Mouse (Mus musculus) heart, embryonic 10.5 days (tissue): ENCODE results near the gene Pstpip1. TPM values are rescaled to one million over a fixed set of nuclear protein-coding genes. Genes with fewer than 3 reads are reported as not detected.

Experiments used
- DNase-seq: peaks from one replicate; pipeline ENCODE4 v3.0.0-alpha.2; 2017; ENCODE audit warnings: low spot score
- H3K27ac ChIP-seq: fragments of 300-500 bp; sonication (generic); 2 replicates; pipeline ENCODE4 v1.5.1; 2016; ENCODE audit warnings: mild to moderate bottlenecking
- H3K27me3 ChIP-seq: fragments of 300-500 bp; sonication (generic); 2 replicates; pipeline ENCODE4 v1.6.1; 2016; ENCODE audit warnings: mild to moderate bottlenecking; ENCODE audit not compliant: poor library complexity, insufficient read depth, severe bottlenecking
- H3K36me3 ChIP-seq: fragments of 300-500 bp; sonication (generic); 2 replicates; pipeline ENCODE4 v1.6.1; 2016; ENCODE audit warnings: mild to moderate bottlenecking, moderate library complexity
- H3K4me1 ChIP-seq: fragments of 300-500 bp; sonication (generic); 2 replicates; pipeline ENCODE4 v1.6.1; 2016; ENCODE audit warnings: mild to moderate bottlenecking
- H3K4me3 ChIP-seq: fragments of 300-500 bp; sonication (generic); 2 replicates; pipeline ENCODE4 v1.5.1; 2016; ENCODE audit warnings: mild to moderate bottlenecking, moderate library complexity
- H3K9me3 ChIP-seq: fragments of 300-500 bp; sonication (generic); 2 replicates; pipeline ENCODE4 v1.6.1; 2016; ENCODE audit warnings: mild to moderate bottlenecking, moderate library complexity
- WGBS: fragments of 180-500 bp; shearing (Covaris S2); methylation state at CpG from one replicate; pipeline ENCODE4 v1.1.7; 2016; 5-methylcytosine and 5-hydroxymethylcytosine counted together
- polyA plus RNA-seq: library from polyadenylated mRNA; unstranded; fragments of >200 nt; fragmentation: Nextera tagmentation; extraction: Ambion mirVana; gene quantifications from 2 replicates; pipeline ENCODE4 v1.2.1, GENCODE M21; 2016

Gene Pstpip1
- polyA plus RNA-seq, 1 experiment from 2014 or later: 1.2 TPM

GRCm38 (mm10) chr9:56166161-56166560 lies 76.4 kb downstream of the Pstpip1 start:
- Histone ChIP-seq H3K4me3 (no peak overlapping the region), H3K27me3 (no peaks in the 10 kb centered on the region; the same call in 1 of the 2 replicates), H3K27ac (no peak overlapping the region), H3K36me3 (no peaks in the 10 kb centered on the region), H3K4me1 (peaks cover 9% of the 10 kb centered on the region), H3K9me3 (no peaks in the 10 kb centered on the region)
- WGBS: 54% methylated on average over 5 of the region's 5 CpGs
- no peak for DNase-seq

- Histone ChIP-seq H3K27ac (no peak overlapping the region), H3K9me3 (no peaks in the 10 kb centered on the region), H3K4me1 (no peaks in the 10 kb centered on the region), H3K27me3 (no peaks in the 10 kb centered on the region; the same call in 1 of the 2 replicates), H3K36me3 (no peaks in the 10 kb centered on the region), H3K4me3 (no peak overlapping the region)
- 77% methylated on average over 6 of the region's 6 CpGs for WGBS
- DNase-seq: no peak
These were observed 77.9 kb downstream of the Pstpip1 start for GRCm38 (mm10) chr9:56167690-56168089.

GRCm38 (mm10) chr9:56175316-56175715 lies 85.6 kb downstream of the Pstpip1 start:
- Histone ChIP-seq H3K9me3 (no peaks in the 10 kb centered on the region), H3K4me3 (no peak overlapping the region), H3K4me1 (peaks cover 4% of the 10 kb centered on the region; the same call in 1 of the 2 replicates), H3K27me3 (no peaks in the 10 kb centered on the region), H3K27ac (no peak overlapping the region), H3K36me3 (no peaks in the 10 kb centered on the region)
- WGBS: 84% methylated on average over 3 of the region's 3 CpGs
- no peak for DNase-seq

- H3K4me1 ChIP-seq: peaks cover 5% of the 10 kb centered on the region; the same call in 1 of the 2 replicates
- no peak overlapping the region for H3K4me3 ChIP-seq
- H3K27me3 ChIP-seq: no peaks in the 10 kb centered on the region
- no peaks in the 10 kb centered on the region for H3K36me3 ChIP-seq
- WGBS: 78% methylated on average over 4 of the region's 4 CpGs
- no peaks in the 10 kb centered on the region for H3K9me3 ChIP-seq
- no peak for DNase-seq
- H3K27ac ChIP-seq: no peak overlapping the region
These were observed 87.6 kb downstream of the Pstpip1 start for GRCm38 (mm10) chr9:56177354-56177753.

Other genes with a start within 250 kb of the Pstpip1 start
- 6.3 and 7.0 TPM in 2 replicates for gene Scaper, start 151.8 kb upstream of the Pstpip1 start, polyA plus RNA-seq
- gene 4930563M21Rik, start 79.4 kb upstream of the Pstpip1 start, polyA plus RNA-seq: not detected in 2 replicates
- 182 and 205 TPM in 2 replicates for gene Rcn2, start 48.1 kb upstream of the Pstpip1 start, polyA plus RNA-seq
- gene Tspan3, start 75.5 kb downstream of the Pstpip1 start, polyA plus RNA-seq: 399 and 412 TPM in 2 replicates